Mouse (Mus musculus) kidney, adult 2 months (tissue): ENCODE measurements around the gene Lyar.

Source experiments
- CTCF ChIP-seq: fragments of 200-500 bp; conservative IDR thresholded peaks from 2 replicates; pipeline ENCODE4 v1.5.1; 2011; ENCODE audit warnings: low read depth, mild to moderate bottlenecking, control low read depth, low read length, moderate library complexity, mixed read lengths; ENCODE audit not compliant: insufficient read depth, insufficient read length
- POLR2A ChIP-seq: fragments of 200-500 bp; IDR thresholded peaks from one replicate; pipeline ENCODE4 v1.6.1; 2011; ENCODE audit warnings: low read depth, low read length, control low read depth

- no peak for TF ChIP-seq CTCF
- TF ChIP-seq POLR2A = no peak
Observed at GRCm38 (mm10) chr5:38205303-38205726, 15.0 kb upstream of the Lyar start.
